Mouse (Mus musculus) embryonic facial prominence, embryonic 12.5 days (tissue): ENCODE measurements around the gene Krtcap2. TPM values are rescaled to one million over a fixed set of nuclear protein-coding genes. Genes with fewer than 3 reads are reported as not detected.

Source experiments
- microRNA counts: library from miRNA; unstranded; fragments of <30 nt; microRNA quantifications from one replicate; lab custom pipeline; 2017
- microRNA-seq: library from miRNA; unstranded; fragments of <30 nt; microRNA quantifications from one replicate; pipeline ENCODE4, GENCODE M21; 2017
- polyA plus RNA-seq: library from polyadenylated mRNA; unstranded; fragments of >200 nt; fragmentation: Nextera tagmentation; extraction: Ambion mirVana; gene quantifications from 2 replicates; pipeline ENCODE4 v1.2.1, GENCODE M21; 2016

The Krtcap2 gene
- polyA plus RNA-seq, 1 experiment from 2014 or later = 306 TPM

MicroRNAs encoded within 50 kb of the gene (microRNA counts, 519-probe panel; counts per million panel counts)
- 460 counts per million, percentile 65 among the panel's probes with 10 or more counts for microRNA mmu-miR-92b (lab: Ali Mortazavi, UCI)

Small RNA genes within 50 kb of the gene (microRNA-seq; reads per million reads assigned to microRNA genes)
- gene Mir92b = 1,086 reads per million, percentile 78 among the genes with 10 or more reads in this experiment

Other genes starting within 250 kb of the Krtcap2 start
- gene Rusc1, start 152.7 kb upstream of the Krtcap2 start, polyA plus RNA-seq = 26.5 and 33.7 TPM in 2 replicates
- not detected in 2 replicates for gene Gm43738, start 144.9 kb upstream of the Krtcap2 start, polyA plus RNA-seq
- gene Fdps, start 144.0 kb upstream of the Krtcap2 start, polyA plus RNA-seq = 258 and 265 TPM in 2 replicates
- gene Pklr, start 109.8 kb upstream of the Krtcap2 start, polyA plus RNA-seq = 0.27 and 1.0 TPM in 2 replicates
- 3.9 and 4.4 TPM in 2 replicates for gene Hcn3, start 85.8 kb upstream of the Krtcap2 start, polyA plus RNA-seq
- gene Clk2, start 81.2 kb upstream of the Krtcap2 start, polyA plus RNA-seq = 51.3 and 52.6 TPM in 2 replicates
- 108 and 109 TPM in 2 replicates for gene Scamp3, start 68.5 kb upstream of the Krtcap2 start, polyA plus RNA-seq
- gene Fam189b, start 62.8 kb upstream of the Krtcap2 start, polyA plus RNA-seq = 30.9 and 37.2 TPM in 2 replicates
- gene Gba, start 43.0 kb upstream of the Krtcap2 start, polyA plus RNA-seq = 33.2 and 34.9 TPM in 2 replicates
- 42.6 and 46.2 TPM in 2 replicates for gene Thbs3, start 30.8 kb upstream of the Krtcap2 start, polyA plus RNA-seq
- 208 and 211 TPM in 2 replicates for gene Mtx1, start 18.9 kb upstream of the Krtcap2 start, polyA plus RNA-seq
- 0.78 and 1.6 TPM in 2 replicates for gene Muc1, start 16.9 kb upstream of the Krtcap2 start, polyA plus RNA-seq
- gene Trim46, start 343 bp downstream of the Krtcap2 start, polyA plus RNA-seq = 6.2 and 7.7 TPM in 2 replicates
- gene Dpm3, start 13.4 kb downstream of the Krtcap2 start, polyA plus RNA-seq = 101 and 103 TPM in 2 replicates
- 56.6 and 62.0 TPM in 2 replicates for gene Slc50a1, start 24.6 kb downstream of the Krtcap2 start, polyA plus RNA-seq
- gene Efna1, start 35.2 kb downstream of the Krtcap2 start, polyA plus RNA-seq = 32.6 and 36.1 TPM in 2 replicates
- gene Efna3, start 77.0 kb downstream of the Krtcap2 start, polyA plus RNA-seq = 12.8 and 15.8 TPM in 2 replicates
- gene Efna4, start 92.1 kb downstream of the Krtcap2 start, polyA plus RNA-seq = 47.1 and 48.8 TPM in 2 replicates
- gene Adam15, start 104.0 kb downstream of the Krtcap2 start, polyA plus RNA-seq = 42.7 and 45.5 TPM in 2 replicates
- 0.13 and 0.38 TPM in 2 replicates for gene Dcst2, start 116.0 kb downstream of the Krtcap2 start, polyA plus RNA-seq
- gene Dcst1, start 119.3 kb downstream of the Krtcap2 start, polyA plus RNA-seq = 0.32 and 0.57 TPM in 2 replicates
- gene Zbtb7b, start 148.8 kb downstream of the Krtcap2 start, polyA plus RNA-seq = 0.83 and 1.9 TPM in 2 replicates
- gene Lenep, start 156.8 kb downstream of the Krtcap2 start, polyA plus RNA-seq = 0.09 and 0.64 TPM in 2 replicates
- gene Flad1, start 165.9 kb downstream of the Krtcap2 start, polyA plus RNA-seq = 30.3 TPM in 2 replicates
- 480 and 499 TPM in 2 replicates for gene Cks1b, start 172.4 kb downstream of the Krtcap2 start, polyA plus RNA-seq
- 94.5 and 97.5 TPM in 2 replicates for gene Shc1, start 172.5 kb downstream of the Krtcap2 start, polyA plus RNA-seq
- gene Pygo2, start 184.2 kb downstream of the Krtcap2 start, polyA plus RNA-seq = 67.3 and 67.9 TPM in 2 replicates
- gene Pbxip1, start 190.7 kb downstream of the Krtcap2 start, polyA plus RNA-seq = 29.8 and 30.1 TPM in 2 replicates
- gene Pmvk, start 208.6 kb downstream of the Krtcap2 start, polyA plus RNA-seq = 57.0 and 58.8 TPM in 2 replicates